Mouse (Mus musculus) thymus, postnatal 4 days (tissue): ENCODE results near the gene A730071L15Rik.

Experiments
- DNase-seq: peaks from one replicate; pipeline ENCODE4 v3.0.0; 2021

The A730071L15Rik gene

DNA sequence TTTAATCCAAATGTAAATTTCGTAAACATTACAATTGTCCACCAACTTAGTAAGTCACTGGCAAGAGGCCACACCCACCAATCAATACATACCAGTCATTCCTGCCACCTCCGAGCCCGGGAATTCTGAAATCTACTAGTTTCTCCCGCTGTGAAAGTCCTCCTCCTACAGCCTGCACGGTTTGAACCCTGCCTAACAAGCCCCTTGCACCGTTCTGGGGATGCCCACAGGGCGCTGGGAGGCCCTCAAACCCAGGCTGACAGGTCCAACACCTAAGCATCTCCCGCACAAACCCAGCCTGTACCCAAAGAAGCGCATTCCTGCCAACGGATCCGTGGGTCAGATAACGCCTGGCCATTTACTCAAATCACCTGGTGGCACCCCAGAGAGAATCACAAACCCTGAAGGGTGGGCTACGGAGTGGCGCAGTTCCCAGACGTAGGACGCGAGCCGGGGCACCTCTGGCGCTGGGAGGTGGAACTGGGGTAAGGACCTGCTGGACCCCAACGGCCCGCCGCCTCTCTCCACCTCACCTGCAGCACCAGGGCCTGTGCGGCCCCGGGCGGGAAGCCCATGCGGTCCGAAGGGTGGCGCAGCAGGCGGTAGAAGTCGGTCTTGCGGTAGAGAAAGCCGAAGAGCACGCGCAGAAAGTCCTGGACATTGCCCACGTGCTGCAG is at the start of gene A730071L15Rik:
Gene A730071L15Rik, plus strand, starts transcription at position 620 of the 677 bp plus-strand sequence.
- DNase-seq = peak; percentile 47

DNA sequence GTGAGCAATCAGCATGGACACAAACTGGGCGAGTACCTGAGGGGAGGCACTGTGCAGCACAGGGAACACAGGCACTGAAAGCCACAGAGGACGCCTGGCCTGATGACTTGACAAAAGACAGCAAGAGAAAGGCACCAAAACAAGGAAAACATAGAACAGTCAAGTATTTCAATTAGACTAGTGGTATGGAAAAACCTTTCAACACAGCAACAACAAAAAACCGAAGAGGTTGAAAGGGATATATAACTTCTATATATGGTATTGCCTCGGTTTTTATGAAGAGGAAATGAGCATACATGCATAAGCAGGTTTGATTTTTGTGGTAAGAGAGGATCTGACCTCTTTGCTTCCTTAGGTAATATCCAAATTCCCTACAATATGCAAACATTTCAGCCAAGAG is 47.0 kb upstream of the A730071L15Rik start:
- DNase-seq = peak; percentile 34

DNA sequence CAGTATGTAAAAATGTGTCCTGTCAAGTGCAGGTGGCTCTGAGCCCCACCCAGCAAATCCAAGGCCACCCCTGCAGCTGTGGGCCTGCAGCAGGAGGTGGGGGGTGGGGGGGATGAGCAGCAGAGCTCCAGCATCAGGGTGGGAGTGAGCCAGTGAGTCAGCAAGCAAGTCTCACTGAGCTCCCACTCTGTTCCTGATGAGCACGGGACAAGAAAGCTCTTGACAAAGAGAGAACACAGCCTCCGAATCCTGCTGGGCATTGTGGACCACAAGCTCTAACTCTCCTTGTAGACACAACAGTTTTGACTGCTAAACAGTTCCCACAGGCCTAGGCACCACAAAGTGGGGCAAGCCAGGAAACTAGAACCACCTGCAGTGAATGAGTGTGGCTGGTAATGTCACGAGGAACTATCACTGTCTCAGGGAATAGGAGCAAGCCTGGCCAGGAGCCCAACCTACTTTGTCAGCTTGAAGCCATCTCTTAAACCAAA is 45.6 kb upstream of the A730071L15Rik start:
- peak; percentile 71 for DNase-seq

DNA sequence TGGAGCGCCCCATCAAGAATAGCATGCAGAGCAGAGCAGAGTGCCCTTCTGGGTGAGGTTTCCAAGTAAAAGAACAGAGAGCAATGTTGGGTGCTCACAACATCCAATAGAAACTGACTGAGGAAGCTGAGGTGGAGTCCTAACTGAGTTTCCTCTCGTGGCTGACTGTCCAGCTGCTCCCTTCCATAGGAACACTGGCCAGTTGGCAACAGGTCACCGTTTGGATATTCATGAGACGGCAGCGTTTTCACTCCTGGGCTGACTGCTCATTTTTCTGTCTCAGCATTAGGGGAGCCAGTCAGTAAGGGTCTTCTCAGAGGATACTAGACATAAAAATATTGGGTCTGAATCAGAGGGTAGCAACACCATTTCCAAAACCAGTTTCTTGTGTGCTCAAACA is 43.2 kb upstream of the A730071L15Rik start:
- no peak for DNase-seq

DNA sequence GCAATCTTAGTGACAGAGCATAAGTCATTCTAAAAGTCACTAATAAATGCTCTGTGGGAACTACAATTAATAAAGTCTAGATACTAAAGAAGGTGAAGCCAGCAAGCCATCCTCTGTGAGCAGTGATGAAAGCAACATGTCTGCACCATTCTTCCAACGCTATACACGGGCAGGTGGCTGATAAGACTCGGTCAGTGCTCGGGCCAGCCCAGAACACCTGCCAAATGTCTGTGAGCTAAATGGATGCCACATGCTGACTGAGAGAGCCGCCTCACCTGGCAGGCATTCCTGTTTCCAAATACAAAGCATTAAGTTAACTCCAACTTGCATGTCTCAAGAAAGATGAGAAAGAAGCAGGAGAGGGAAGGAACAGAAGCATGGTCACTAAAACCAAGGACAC is 42.7 kb upstream of the A730071L15Rik start:
- DNase-seq = no peak

DNA sequence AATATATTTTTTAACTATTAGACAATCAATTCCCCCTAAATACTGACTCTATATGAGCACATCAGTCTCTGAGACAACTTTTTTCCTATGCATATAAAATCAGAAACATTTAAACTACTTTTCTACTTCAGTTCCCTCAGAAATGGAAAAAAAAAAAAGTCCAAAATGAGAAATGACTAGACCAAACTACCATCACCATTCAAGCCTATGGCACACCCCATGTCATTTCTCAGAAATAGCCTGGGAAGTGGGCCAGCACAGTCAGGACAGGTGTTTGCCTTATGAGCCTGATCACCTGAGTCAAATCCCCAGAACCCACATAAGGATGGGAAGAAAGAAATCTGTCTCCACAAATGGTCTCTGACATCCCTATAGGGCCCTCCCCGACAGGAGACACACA is 41.3 kb upstream of the A730071L15Rik start:
- no peak for DNase-seq

DNA sequence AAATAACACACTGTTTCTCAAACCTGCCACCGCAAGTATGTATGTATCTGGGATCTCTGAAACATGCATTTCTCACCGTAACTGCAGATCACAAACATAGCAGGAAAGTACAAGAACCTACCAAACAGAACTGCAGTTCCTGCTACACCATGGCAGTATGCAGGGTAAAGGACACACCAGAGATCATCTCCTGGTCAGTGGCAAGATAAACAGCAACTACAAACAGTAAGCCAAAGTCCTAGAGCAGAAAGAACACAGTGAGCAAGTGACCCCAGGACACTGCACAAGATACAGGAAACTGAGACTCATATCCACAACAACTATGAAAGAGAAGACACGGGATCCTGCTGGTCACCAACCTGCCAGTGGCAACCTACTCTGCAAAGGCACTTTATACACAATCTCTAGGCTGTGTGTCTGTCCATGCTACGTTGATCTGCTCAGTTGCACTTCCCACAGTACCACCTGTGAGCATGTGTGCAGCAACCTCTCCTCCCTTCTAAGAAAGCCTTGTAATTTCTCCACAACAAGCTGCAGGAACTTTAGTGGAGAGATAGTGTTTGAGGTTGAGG is 40.0 kb upstream of the A730071L15Rik start:
- DNase-seq = no peak

DNA sequence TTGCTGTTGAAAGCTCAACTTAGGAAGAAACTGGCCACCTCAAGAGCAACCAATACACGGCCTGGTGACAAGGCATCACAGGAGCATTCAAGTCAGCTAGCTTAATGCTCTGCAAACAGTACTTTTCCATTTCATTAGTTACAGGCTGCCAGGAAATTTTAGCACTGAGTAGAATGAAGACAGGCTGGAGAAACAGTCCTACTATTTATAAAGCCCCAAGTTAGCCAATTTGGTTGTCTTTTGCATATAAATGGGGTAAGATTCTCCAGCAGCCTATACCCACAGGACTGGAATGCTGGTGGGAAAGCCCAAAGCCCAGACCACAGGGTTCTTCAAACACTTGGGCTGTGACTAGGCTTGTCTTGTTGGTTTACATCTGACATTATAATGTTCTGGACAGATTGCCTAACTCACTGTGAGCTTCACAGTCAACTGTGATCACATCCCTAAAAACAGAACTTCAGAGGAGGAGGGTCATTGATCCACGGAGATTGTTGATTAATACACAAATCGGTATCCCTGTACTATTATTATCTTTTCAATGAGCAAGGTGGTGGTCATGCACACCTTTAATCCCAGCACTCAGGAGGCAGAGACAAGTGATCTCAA is 39.1 kb upstream of the A730071L15Rik start:
- DNase-seq = no peak

DNA sequence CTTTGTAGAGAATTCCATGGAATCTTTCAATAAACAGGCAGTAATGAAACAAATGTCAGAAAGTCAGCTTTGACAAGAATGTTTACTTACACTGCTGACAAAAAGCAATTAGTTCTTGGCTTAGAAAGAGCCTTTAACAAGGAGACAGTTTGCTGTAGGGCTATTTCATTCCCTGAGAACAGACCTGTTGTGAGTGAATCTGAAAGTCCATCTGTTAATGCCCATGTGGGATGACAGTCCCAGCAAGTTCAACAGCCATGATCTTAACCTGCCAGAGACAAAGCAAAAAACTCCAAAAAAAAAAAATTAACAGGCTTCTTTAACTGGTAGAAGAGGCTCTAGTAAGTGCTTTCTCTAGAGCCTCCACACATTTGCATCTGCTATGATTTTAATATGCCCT is 38.3 kb upstream of the A730071L15Rik start:
- no peak for DNase-seq

DNA sequence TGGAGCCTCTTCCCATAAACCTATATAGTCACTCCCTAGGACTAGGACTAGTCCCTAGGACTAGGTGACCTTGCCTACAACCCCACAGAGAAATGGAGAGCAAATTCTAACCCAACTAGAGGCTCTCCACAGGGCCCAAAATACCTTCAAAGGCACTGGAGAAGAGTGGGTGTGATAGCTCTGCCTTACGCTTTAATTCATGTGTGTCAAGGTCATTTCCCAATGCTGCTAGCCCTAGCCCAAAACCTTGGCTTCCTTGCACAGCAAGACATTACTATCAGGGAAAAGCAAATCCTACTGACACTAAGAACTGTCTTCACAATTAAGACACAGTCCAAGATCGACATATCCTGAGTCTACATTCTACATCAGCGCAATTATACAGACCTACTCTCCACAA is 36.8 kb upstream of the A730071L15Rik start:
- DNase-seq = no peak

DNA sequence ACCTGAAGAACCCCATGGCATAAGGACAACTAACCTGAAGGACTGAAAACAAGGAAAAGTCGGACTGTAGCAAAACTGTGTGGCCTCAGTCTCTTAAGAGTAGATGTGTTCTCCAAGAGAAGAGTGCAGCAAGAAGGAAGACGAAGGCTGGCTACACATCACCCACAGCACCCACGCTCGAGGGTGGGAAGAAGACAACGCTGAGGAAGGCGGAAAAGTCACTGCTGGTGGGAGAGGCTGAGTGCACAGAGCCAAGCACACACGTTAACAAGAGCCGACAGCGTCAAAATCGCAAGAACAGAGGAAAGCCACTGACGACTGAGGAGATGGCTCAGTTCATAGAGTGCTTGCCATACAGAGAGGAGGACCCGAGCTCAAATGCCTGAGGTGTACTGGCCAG is 36.1 kb upstream of the A730071L15Rik start:
- no peak for DNase-seq

DNA sequence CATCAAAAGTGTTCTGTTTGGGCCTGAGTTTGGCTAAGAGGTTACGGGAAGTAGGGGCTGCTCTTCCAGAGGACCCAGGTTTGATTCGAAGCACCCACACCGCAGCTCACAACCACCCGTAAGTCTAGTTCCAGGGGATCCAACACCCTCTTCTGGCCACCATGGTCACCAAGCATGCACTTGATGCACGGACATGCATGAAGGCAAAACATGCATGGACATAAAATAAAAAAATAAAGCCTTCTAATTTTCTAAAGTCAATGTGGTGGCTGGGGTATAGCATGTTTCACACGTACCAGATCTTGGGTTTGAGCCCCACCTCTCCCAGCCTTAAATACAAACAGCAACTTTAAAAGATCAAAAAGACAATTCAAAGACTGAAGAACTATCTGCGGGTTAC is 35.0 kb upstream of the A730071L15Rik start:
- DNase-seq = no peak

DNA sequence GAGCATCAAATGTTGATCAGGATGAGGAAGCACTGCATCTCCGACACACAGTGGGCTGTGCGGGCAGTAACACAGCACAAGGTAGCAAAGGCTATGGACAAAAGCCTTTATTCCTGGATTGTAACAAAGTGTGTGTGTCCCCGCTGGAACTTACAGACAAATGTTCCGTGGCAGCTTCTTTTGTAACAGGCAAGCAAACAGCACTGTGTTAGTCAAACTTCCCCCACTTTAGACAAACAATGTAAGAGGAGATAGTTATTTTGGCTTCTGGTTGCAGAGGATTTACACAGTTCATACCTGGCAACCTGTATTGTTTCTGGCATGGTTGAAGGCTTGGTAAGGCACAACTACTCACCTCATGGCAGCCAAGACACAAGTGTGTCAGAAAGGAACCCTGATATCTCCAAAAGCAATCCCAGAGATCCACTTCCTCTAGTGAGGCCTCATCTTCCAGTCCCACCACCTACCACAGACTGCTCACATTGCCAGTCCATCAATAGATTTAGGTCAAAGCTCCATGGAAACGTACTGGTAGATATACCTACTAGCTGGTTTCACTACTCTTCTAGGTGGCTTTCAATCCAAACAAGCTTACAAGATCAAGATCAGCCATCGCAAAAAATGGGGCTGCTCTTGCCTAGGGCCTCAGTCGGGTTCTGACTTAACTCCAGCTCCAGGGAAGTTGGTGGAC is 34.3 kb upstream of the A730071L15Rik start:
- DNase-seq = no peak

DNA sequence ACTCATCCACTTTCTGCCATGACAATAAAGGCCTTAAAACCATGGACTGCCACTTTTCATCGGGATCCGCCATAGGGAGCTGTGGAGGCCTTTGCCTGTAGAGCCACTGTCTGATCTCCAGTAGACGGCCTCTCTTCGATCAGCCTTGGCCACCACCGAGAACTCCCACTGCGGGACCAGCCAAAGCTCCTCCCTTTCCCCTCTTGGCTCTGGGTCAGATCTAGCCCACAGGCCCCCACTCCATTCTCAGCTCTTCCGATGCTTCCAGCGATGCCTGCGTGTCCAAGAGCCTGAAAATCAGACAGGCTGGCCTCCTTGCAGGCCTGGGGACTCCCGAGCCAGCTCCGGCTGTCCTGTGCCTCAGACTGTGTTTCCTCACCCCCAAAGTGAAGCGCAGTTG is 33.5 kb upstream of the A730071L15Rik start:
- DNase-seq = no peak

DNA sequence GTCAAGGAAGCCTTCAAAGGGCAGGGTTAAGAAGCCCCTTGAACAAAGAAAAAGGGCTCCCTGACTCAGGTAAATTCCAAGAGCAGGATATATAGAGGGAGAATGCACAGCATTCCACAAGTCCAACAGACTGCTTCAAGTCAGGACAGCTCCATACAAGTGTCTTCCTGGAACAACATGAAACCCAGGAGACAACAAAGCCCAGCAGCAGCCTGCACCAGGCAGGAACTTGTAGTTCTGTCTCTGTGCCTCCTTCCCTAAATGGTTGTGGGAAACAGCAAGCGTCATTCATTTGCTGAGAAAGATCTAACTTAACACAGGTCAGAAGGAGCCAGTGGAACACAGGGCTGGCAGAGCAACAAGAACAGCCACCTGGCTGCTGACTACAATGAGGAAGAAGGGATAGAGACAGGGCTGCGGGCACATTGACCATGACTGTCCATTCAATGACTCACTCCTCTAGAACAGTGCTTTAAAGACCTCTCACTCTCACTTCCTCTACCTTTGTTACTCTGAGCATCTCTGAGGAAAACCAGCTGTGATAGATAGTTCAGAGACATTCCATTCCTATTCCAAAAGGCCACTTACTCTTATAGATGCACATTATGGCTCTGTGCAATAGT is 30.7 kb upstream of the A730071L15Rik start:
- DNase-seq = no peak

DNA sequence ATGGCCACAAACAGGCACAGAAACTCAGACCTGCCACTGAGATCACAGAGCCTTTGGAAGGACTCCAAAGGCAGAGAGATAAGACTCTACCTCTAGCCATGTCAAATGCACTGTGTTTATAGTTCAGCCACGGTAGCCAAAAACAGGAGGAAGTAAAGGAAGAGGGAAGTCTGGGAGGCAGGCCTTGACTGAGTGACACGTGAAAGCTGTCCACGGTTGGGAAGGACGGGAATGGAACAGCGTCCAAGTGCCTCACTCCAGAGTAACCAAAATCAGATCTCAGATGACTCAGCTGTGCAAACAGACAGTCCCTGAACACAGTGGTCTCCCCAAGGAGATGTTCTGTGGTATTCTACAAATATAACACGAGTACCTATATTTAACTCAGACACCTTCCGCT is 25.1 kb upstream of the A730071L15Rik start:
- no peak for DNase-seq

DNA sequence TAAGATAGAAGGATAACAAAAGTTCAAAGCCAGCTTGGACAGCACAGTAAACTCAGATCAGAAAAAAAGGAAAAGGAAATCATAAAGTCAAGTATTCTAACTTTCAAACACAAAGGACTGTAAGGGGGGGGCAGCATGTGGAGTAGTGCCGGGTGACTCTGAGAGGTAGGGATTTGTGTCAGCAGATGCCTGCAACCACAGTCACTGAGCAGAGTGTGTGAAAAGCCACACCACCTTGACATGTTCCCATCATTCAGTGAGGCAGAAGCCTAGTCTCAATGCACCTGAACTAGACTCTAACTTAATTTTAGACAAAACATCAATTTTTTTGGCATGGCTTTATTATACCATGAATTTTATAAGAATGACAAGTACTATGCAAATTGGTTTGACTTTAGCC is 24.3 kb upstream of the A730071L15Rik start:
- peak; percentile 34 for DNase-seq

DNA sequence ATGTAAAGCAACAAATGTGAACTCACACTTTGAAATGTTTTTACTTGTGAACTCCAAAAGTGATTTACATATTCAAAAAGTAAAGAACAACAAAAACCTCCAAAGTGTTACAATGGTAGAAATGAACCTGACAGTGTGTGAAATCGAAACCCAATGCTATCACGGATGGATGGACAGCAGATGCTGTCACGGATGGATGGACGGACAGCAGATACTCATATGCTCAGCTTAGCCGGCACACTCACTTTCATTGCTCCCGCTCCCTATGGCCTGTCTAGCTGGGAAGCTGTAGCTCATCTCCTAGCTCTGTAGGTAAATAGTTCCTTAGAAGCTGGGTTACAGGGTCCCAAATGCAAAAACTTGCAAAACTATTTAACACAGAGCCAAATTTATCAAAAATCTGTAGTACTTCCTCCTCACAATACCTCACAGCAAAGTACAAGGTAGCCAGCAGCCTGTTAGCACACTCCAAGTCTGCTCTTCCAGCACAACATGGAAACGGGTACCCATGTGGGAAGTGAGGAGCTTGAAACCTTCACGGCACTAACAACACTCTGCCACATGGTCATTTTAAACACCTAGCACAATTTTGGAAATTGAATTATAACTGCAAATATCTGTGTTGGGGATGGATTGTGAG is 21.9 kb upstream of the A730071L15Rik start:
- no peak for DNase-seq

DNA sequence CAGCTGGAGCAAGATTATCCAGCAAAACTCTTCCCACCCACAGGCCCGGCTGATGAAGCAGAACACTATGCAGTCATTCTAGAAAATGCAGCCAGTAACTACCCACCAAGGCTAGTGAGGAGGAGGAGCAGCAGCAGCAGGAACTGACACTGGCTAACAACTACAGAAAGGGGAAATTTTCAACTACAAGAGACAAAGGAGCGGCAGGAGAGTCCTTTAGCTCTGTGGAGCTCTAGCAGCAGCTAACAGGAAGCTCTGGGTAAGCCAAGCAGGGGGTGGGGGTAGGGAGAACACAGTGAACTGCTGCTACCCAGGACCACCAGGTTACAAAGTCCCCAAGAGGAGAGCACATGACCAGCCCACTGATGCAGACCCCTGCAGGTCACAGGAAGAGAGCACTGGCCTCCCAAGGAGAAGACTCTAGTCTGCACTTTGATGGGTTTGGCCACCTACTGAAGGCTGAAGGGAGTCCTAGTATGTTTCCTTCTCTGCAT is 21.1 kb upstream of the A730071L15Rik start:
- peak; percentile 75 for DNase-seq

DNA sequence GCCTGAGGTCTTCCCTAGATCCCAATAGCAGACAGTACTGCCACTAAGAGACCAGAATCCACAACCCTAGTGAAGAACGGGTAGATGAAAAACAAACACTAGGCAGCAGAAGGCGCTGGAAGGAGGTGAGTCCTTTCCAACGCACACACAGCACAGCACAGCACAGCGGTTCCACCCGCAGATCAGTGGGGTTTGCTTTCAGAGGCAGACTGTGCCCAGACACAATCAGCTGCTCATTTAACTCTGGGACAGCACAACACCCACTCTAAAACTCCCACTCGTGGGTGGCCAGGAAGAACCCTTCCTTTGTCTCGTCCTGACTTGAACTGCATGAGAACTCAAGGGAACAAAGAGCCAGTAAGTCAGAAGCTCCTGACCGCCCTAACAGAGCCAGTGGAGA is 20.6 kb upstream of the A730071L15Rik start:
- DNase-seq = peak; percentile 67

DNA sequence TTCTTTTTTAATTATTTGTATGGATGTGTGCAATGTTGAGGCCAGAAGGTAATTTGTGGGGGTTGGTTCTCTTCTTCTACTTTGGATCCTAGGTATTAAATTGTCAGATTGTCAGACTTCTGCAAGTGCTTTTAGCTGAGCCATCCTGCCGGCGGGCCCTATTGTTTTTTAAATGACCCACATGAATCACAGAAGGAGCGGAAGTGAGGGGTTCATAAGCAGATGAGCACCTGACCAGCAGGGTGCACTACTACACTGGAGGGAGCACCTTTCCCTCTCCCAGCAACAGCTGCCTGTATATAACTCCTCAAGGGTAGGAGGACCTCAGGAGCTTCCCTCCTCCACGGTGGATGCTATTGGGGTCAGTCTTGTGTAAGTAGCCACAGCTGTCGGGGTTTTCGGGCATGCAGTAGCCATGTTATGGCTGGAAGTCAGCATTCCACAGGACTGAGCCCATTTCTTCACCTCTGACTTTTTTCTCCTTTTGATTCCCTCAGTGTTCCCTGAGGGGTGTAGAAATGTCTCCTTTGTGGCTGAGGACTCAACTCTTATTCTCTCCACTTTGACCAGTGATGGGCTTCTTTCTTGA is 18.9 kb upstream of the A730071L15Rik start:
- DNase-seq = peak; percentile 73

DNA sequence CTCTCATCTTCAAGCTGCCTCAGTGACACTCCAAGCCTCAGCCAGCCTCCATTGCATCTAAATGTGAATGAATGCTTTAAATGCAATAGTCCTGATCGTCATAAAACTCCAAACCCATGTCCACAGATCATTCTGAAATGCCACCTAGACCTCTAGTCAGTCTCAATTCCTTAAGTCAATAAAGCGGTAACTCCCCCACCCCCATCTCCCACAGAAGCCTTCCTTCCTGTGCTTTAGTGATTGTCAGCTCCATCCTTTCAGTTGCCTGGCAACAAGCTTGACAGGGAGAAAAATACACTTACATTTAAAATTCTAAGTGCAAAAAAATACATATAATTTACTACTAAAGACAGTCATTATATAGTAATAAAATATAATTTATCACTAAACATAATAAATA is 16.6 kb upstream of the A730071L15Rik start:
- DNase-seq = no peak
